Mouse (Mus musculus): ENCODE measurements around the gene Snx18.

GRCm38 (mm10) chr13:113609429-113609828, 8.9 kb downstream of the Snx18 start:
- TF ChIP-seq TAL1 (IDR thresholded peaks at IDR 0.05; ENCODE audit: low read length) (no peak), GATA1 (IDR thresholded peaks at IDR 0.05; ENCODE audit: low read length) (no peak)

Data from erythroblast, embryonic 14.5 days (primary cell).